Mouse (Mus musculus): Measurements from ENCODE around the gene Cep135. TPM values are rescaled to one million over a fixed set of nuclear protein-coding genes. Genes with fewer than 3 reads are reported as not detected.
A peak's percentile ranks its signal among the peaks of the same experiment; 100 is the strongest.

The Cep135 gene
- total RNA-seq, 1 experiment, result 8.8 TPM

DNA sequence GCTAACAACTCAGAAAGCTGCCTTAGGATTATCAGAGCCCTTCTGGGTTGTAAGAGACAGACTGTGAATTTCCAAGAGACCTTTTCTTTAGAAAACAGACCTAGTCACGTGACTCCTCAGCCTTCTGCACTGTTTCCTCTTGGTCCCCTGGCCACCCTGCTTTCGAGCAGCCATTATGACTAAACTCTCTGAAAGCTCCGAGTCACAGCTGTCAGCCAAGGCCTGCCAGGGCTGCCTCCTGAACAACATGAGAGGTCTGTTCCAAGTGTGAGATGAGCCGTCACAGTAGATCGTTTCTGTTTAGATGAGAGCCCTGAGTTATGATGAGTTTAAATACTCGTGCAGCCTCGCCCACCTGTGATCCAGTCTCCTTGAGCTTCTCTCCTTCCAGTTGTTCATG is 30.3 kb downstream of the Cep135 start:
- no peak overlapping the region for H3K4me3 ChIP-seq (ENCODE audit: insufficient read depth in 1 of 2, low read depth in 1 of 2, low read length in 2 of 2, poor library complexity in 1 of 2, severe bottlenecking in 1 of 2)
- no peak overlapping the region for H3K27ac ChIP-seq (ENCODE audit: insufficient read depth, low read depth, low read length, poor library complexity, severe bottlenecking)
- no peak overlapping the region for H3K9ac ChIP-seq (ENCODE audit: insufficient read depth, low read depth, low read length, poor library complexity, severe bottlenecking)
- in situ Hi-C loops (cut with MboI; ENCODE audit: low sequenced_read_pairs in 2 of 2, unreplicated experiment in 2 of 2), result no loop called here
- TF ChIP-seq ZNF384 (IDR thresholded peaks at IDR 0.05; ENCODE audit: low read depth, low read length) (no peak), MAFK (IDR thresholded peaks at IDR 0.05; ENCODE audit: insufficient read depth, low read depth, low read length) (no peak), CHD2 (IDR thresholded peaks at IDR 0.05; ENCODE audit: low read depth, low read length) (no peak), ZC3H11A (IDR thresholded peaks at IDR 0.05; ENCODE audit: borderline replicate concordance, low read depth, low read length) (no peak), HCFC1 (IDR thresholded peaks at IDR 0.05; ENCODE audit: borderline replicate concordance, insufficient read depth, low read length) (no peak)
- no peak for DNase-seq (ENCODE audit: low read depth, low spot score)
- no peaks in the 10 kb centered on the region for H3K4me1 ChIP-seq (ENCODE audit: control insufficient read depth in 2 of 2, insufficient read depth in 2 of 2, low read length in 2 of 2, poor library complexity in 1 of 2)
- H3K9me3 ChIP-seq (ENCODE audit: control insufficient read depth, insufficient read depth, low read depth, low read length), result no peaks in the 10 kb centered on the region
- peaks cover 6% of the 10 kb centered on the region for H3K36me3 ChIP-seq (ENCODE audit: control insufficient read depth, insufficient read depth, low read length, poor library complexity, severe bottlenecking)

DNA sequence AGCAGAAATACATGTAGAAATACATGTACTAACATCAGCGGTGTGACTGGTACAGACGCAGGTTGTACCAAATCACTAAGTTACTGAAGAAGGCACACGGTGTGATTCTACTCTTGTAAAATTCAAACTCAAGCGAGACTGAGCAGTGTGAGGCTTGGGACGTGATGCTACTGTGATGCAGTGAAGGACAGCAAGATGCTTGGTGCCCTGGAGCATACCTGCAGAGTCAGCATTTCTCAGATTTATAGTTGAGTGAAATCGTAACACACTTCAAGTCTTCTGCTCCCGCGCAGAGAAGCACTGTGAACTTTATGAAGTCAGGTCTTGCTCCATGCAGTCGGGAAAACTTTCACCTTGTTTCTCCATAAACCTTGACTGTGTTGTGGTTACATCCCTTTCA is 35.3 kb downstream of the Cep135 start:
- H3K36me3 ChIP-seq (ENCODE audit: control insufficient read depth, insufficient read depth, low read length, poor library complexity, severe bottlenecking), result peaks cover 2% of the 10 kb centered on the region; the same call in 1 of the 2 replicates
- in situ Hi-C loops (cut with MboI; ENCODE audit: low sequenced_read_pairs in 2 of 2, unreplicated experiment in 2 of 2), result no loop called here
- DNase-seq (ENCODE audit: low read depth, low spot score), result no peak

GRCm38 (mm10) chr5:76627770-76628169 is 39.3 kb downstream of the Cep135 start:
- Histone ChIP-seq H3K27ac (ENCODE audit: insufficient read depth, low read depth, low read length, poor library complexity, severe bottlenecking) (no peak overlapping the region), H3K36me3 (ENCODE audit: control insufficient read depth, insufficient read depth, low read length, poor library complexity, severe bottlenecking) (peaks cover 4% of the 10 kb centered on the region), H3K4me1 (ENCODE audit: control insufficient read depth in 2 of 2, insufficient read depth in 2 of 2, low read length in 2 of 2, poor library complexity in 1 of 2) (no peaks in the 10 kb centered on the region), H3K9ac (ENCODE audit: insufficient read depth, low read depth, low read length, poor library complexity, severe bottlenecking) (no peak overlapping the region), H3K4me3 (ENCODE audit: insufficient read depth in 1 of 2, low read depth in 1 of 2, low read length in 2 of 2, poor library complexity in 1 of 2, severe bottlenecking in 1 of 2) (no peak overlapping the region), H3K9me3 (ENCODE audit: control insufficient read depth, insufficient read depth, low read depth, low read length) (no peaks in the 10 kb centered on the region)
- in situ Hi-C loops (cut with MboI; ENCODE audit: low sequenced_read_pairs in 2 of 2, unreplicated experiment in 2 of 2), result no loop called here
- TF ChIP-seq ZNF384 (IDR thresholded peaks at IDR 0.05; ENCODE audit: low read depth, low read length), result no peak
- TF ChIP-seq ZC3H11A (IDR thresholded peaks at IDR 0.05; ENCODE audit: borderline replicate concordance, low read depth, low read length), result no peak
- no peak for TF ChIP-seq MAFK (IDR thresholded peaks at IDR 0.05; ENCODE audit: insufficient read depth, low read depth, low read length)
- TF ChIP-seq CHD2 (IDR thresholded peaks at IDR 0.05; ENCODE audit: low read depth, low read length), result no peak
- no peak for TF ChIP-seq HCFC1 (IDR thresholded peaks at IDR 0.05; ENCODE audit: borderline replicate concordance, insufficient read depth, low read length)
- DNase-seq (ENCODE audit: low read depth, low spot score), result no peak

More for the DNA sequence above, 35.3 kb downstream of the Cep135 start:
- peak; percentile 62; the same call in 1 of the 2 replicates for TF ChIP-seq MAFK (IDR thresholded peaks at IDR 0.05; ENCODE audit: insufficient read depth, low read depth, low read length)
- TF ChIP-seq CHD2 (IDR thresholded peaks at IDR 0.05; ENCODE audit: low read depth, low read length), result no peak
- Histone ChIP-seq H3K4me3 (ENCODE audit: insufficient read depth in 1 of 2, low read depth in 1 of 2, low read length in 2 of 2, poor library complexity in 1 of 2, severe bottlenecking in 1 of 2) (no peak overlapping the region), H3K4me1 (ENCODE audit: control insufficient read depth in 2 of 2, insufficient read depth in 2 of 2, low read length in 2 of 2, poor library complexity in 1 of 2) (no peaks in the 10 kb centered on the region), H3K27ac (ENCODE audit: insufficient read depth, low read depth, low read length, poor library complexity, severe bottlenecking) (no peak overlapping the region), H3K9me3 (ENCODE audit: control insufficient read depth, insufficient read depth, low read depth, low read length) (no peaks in the 10 kb centered on the region), H3K9ac (ENCODE audit: insufficient read depth, low read depth, low read length, poor library complexity, severe bottlenecking) (no peak overlapping the region)

DNA sequence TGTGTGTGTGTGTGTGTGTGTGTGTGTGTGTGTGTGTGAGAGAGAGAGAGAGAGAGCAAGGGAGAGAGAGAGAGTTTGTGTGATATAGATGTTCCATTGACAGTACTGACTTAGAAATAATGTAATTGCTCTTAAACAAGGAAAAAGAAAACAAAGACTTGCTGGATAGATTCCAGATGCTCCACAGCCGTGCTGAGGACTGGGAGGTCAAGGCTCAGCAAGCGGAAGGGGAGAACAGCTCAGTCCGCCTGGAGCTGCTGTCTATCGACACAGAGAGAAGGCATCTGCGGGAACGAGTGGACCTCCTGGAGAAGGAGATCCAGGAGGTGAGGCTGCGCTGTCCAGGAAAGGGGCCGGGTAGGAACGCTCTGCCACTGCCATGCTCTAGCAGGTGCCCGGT is 45.5 kb downstream of the Cep135 start:
- Histone ChIP-seq H3K4me3 (ENCODE audit: insufficient read depth in 1 of 2, low read depth in 1 of 2, low read length in 2 of 2, poor library complexity in 1 of 2, severe bottlenecking in 1 of 2) (no peak overlapping the region), H3K36me3 (ENCODE audit: control insufficient read depth, insufficient read depth, low read length, poor library complexity, severe bottlenecking) (peaks cover 10% of the 10 kb centered on the region), H3K27ac (ENCODE audit: insufficient read depth, low read depth, low read length, poor library complexity, severe bottlenecking) (no peak overlapping the region), H3K4me1 (ENCODE audit: control insufficient read depth in 2 of 2, insufficient read depth in 2 of 2, low read length in 2 of 2, poor library complexity in 1 of 2) (no peaks in the 10 kb centered on the region), H3K9ac (ENCODE audit: insufficient read depth, low read depth, low read length, poor library complexity, severe bottlenecking) (no peak overlapping the region), H3K9me3 (ENCODE audit: control insufficient read depth, insufficient read depth, low read depth, low read length) (no peaks in the 10 kb centered on the region)
- in situ Hi-C loops (cut with MboI; ENCODE audit: low sequenced_read_pairs in 2 of 2, unreplicated experiment in 2 of 2), result no loop called here
- no peak for TF ChIP-seq CHD2 (IDR thresholded peaks at IDR 0.05; ENCODE audit: low read depth, low read length)
- TF ChIP-seq MAFK (IDR thresholded peaks at IDR 0.05; ENCODE audit: insufficient read depth, low read depth, low read length), result no peak
- TF ChIP-seq ZNF384 (IDR thresholded peaks at IDR 0.05; ENCODE audit: low read depth, low read length), result no peak
- TF ChIP-seq ZC3H11A (IDR thresholded peaks at IDR 0.05; ENCODE audit: borderline replicate concordance, low read depth, low read length), result no peak
- DNase-seq (ENCODE audit: low read depth, low spot score), result no peak

GRCm38 (mm10) chr5:76635592-76635991 is 47.1 kb downstream of the Cep135 start:
- Histone ChIP-seq H3K9ac (ENCODE audit: insufficient read depth, low read depth, low read length, poor library complexity, severe bottlenecking) (no peak overlapping the region), H3K4me3 (ENCODE audit: insufficient read depth in 1 of 2, low read depth in 1 of 2, low read length in 2 of 2, poor library complexity in 1 of 2, severe bottlenecking in 1 of 2) (no peak overlapping the region), H3K4me1 (ENCODE audit: control insufficient read depth in 2 of 2, insufficient read depth in 2 of 2, low read length in 2 of 2, poor library complexity in 1 of 2) (no peaks in the 10 kb centered on the region), H3K27ac (ENCODE audit: insufficient read depth, low read depth, low read length, poor library complexity, severe bottlenecking) (no peak overlapping the region), H3K9me3 (ENCODE audit: control insufficient read depth, insufficient read depth, low read depth, low read length) (no peaks in the 10 kb centered on the region), H3K36me3 (ENCODE audit: control insufficient read depth, insufficient read depth, low read length, poor library complexity, severe bottlenecking) (peaks cover 15% of the 10 kb centered on the region)
- DNase-seq (ENCODE audit: low read depth, low spot score), result no peak
- TF ChIP-seq ZNF384 (IDR thresholded peaks at IDR 0.05; ENCODE audit: low read depth, low read length) (no peak), HCFC1 (IDR thresholded peaks at IDR 0.05; ENCODE audit: borderline replicate concordance, insufficient read depth, low read length) (no peak), ZC3H11A (IDR thresholded peaks at IDR 0.05; ENCODE audit: borderline replicate concordance, low read depth, low read length) (no peak), CHD2 (IDR thresholded peaks at IDR 0.05; ENCODE audit: low read depth, low read length) (no peak), MAFK (IDR thresholded peaks at IDR 0.05; ENCODE audit: insufficient read depth, low read depth, low read length) (no peak)
- in situ Hi-C loops (cut with MboI; ENCODE audit: low sequenced_read_pairs in 2 of 2, unreplicated experiment in 2 of 2), result no loop called here
